Mouse (Mus musculus) liver, embryonic 13.5 days (tissue): ENCODE data around the gene F5. TPM values are rescaled to one million over a fixed set of nuclear protein-coding genes. Genes with fewer than 3 reads are reported as not detected.

Source experiments
- ATAC-seq: fragments of 200-750 bp; cut with Nextera tagmentation; 2 replicates; pipeline ENCODE4 v1.8.0; 2017; ENCODE audit warnings: low read depth, mild to moderate bottlenecking, moderate number of reproducible peaks, moderate library complexity
- DNase-seq: peaks from one replicate; pipeline ENCODE4 v3.0.0; 2022
- H3K27ac ChIP-seq: fragments of 300-500 bp; sonication (generic); 2 replicates; pipeline ENCODE4 v1.5.1; 2015; ENCODE audit warnings: moderate library complexity, mild to moderate bottlenecking, inconsistent platforms
- H3K27me3 ChIP-seq: fragments of 300-500 bp; sonication (generic); 2 replicates; pipeline ENCODE4 v1.6.1; 2015; ENCODE audit warnings: mild to moderate bottlenecking, inconsistent platforms
- H3K36me3 ChIP-seq: fragments of 300-500 bp; sonication (generic); 2 replicates; pipeline ENCODE4 v1.6.1; 2015; ENCODE audit warnings: mild to moderate bottlenecking, inconsistent platforms
- H3K4me1 ChIP-seq: fragments of 300-500 bp; sonication (generic); replicated peaks from 2 replicates; pipeline ENCODE4 v1.6.1; 2015; ENCODE audit warnings: inconsistent platforms
- H3K4me2 ChIP-seq: fragments of 300-500 bp; sonication (generic); 2 replicates; pipeline ENCODE4 v1.6.1; 2015; ENCODE audit warnings: inconsistent platforms, mild to moderate bottlenecking, moderate library complexity
- H3K4me3 ChIP-seq: fragments of 300-500 bp; sonication (generic); replicated peaks from 2 replicates; pipeline ENCODE4 v1.5.1; 2015; ENCODE audit warnings: mild to moderate bottlenecking, inconsistent platforms
- H3K9ac ChIP-seq: fragments of 300-500 bp; sonication (generic); 2 replicates; pipeline ENCODE4 v1.6.1; 2015; ENCODE audit warnings: mild to moderate bottlenecking, inconsistent platforms
- H3K9me3 ChIP-seq: fragments of 300-500 bp; sonication (generic); replicated peaks from 2 replicates; pipeline ENCODE4 v1.6.1; 2016; ENCODE audit warnings: inconsistent platforms
- whole genome bisulfite sequencing: fragments of 180-500 bp; shearing (Covaris S2); methylation state at CpG from one replicate; pipeline ENCODE4 v1.1.7; 2015; ENCODE audit not compliant: insufficient replicate concordance; 5-methylcytosine and 5-hydroxymethylcytosine counted together
- polyA plus RNA-seq: library from polyadenylated mRNA; unstranded; fragments of >200 nt; fragmentation: Nextera tagmentation; extraction: Ambion mirVana; gene quantifications from 2 replicates; pipeline ENCODE4 v1.2.1, GENCODE M21; 2015

Gene F5
- polyA plus RNA-seq, result 5.0 and 7.3 TPM in 2 replicates

DNA sequence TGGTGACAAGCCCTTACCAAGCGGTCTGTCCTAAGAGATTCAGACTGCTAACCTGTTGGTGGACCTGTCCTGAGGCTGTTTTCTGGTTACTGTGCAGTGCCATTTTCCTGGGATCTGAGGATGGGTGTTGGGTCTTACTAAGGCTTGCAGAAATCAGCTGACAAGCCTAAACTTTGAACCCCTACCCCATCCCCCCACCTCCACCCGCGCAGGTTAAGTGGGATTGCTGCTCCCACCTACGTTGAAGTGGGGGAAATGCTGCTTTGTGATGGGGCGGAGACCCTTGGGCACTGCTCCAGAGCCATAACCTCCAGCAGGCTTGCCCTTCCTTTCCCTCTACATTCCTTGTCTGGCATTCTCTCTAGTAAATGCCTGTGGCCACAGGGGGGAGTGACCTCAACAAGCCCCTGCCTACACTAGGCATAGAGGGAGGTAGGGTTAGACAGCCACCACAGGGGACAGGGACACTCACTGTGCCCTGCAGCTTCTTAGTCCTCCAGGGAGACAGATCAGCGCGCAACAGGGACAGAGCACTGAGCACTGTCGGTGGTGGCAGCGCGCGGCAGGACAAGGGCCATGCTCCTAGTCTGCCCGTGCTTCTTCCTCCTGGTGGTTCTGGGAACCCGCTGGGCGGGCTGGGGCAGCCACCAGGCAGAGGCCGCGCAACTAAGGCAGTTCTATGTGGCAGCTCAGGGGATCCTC is at the start of gene F5:
Gene F5, plus strand, starts transcription at position 452 of the 702 bp plus-strand sequence.
- peak within 1 kb of the TSS; percentile 45 for H3K4me3 ChIP-seq
- peak within 1 kb of the TSS; percentile 50 for H3K9ac ChIP-seq
- DNase-seq (no peak), ATAC-seq (peak; percentile 71)
- H3K36me3 ChIP-seq, result no peaks in the 10 kb centered on the region
- no peaks in the 10 kb centered on the region for H3K9me3 ChIP-seq
- 13% methylated on average over 16 of the region's 16 CpGs for WGBS
- peak within 1 kb of the TSS; percentile 43; the same call in 1 of the 2 replicates for H3K27ac ChIP-seq
- peak within 1 kb of the TSS; percentile 36 for H3K4me2 ChIP-seq
- H3K4me1 ChIP-seq, result peaks cover 10% of the 10 kb centered on the region; the same call in 1 of the 2 replicates
- no peaks in the 10 kb centered on the region for H3K27me3 ChIP-seq

GRCm38 (mm10) chr1:164109763-164110162 is 41.9 kb upstream of the F5 start:
- Histone ChIP-seq H3K36me3 (no peaks in the 10 kb centered on the region), H3K9me3 (no peaks in the 10 kb centered on the region), H3K4me1 (no peaks in the 10 kb centered on the region), H3K4me3 (no peak overlapping the region), H3K27ac (no peak overlapping the region), H3K4me2 (no peak overlapping the region), H3K9ac (no peak overlapping the region), H3K27me3 (no peaks in the 10 kb centered on the region)
- 47% methylated on average over 2 of the region's 2 CpGs for WGBS
- ATAC-seq, result no peak
- DNase-seq, result no peak

GRCm38 (mm10) chr1:164110591-164111329 is 40.9 kb upstream of the F5 start:
- H3K9ac ChIP-seq, result no peak overlapping the region
- H3K27ac ChIP-seq, result no peak overlapping the region
- H3K4me1 ChIP-seq, result no peaks in the 10 kb centered on the region
- H3K27me3 ChIP-seq, result no peaks in the 10 kb centered on the region
- DNase-seq (no peak), ATAC-seq (no peak)
- no peaks in the 10 kb centered on the region for H3K36me3 ChIP-seq
- H3K4me3 ChIP-seq, result no peak overlapping the region
- 83% methylated on average over 9 of the region's 9 CpGs for WGBS
- H3K4me2 ChIP-seq, result no peak overlapping the region
- H3K9me3 ChIP-seq, result no peaks in the 10 kb centered on the region

GRCm38 (mm10) chr1:164114280-164114679 is 37.4 kb upstream of the F5 start:
- no peak overlapping the region for H3K4me3 ChIP-seq
- H3K9me3 ChIP-seq, result no peaks in the 10 kb centered on the region
- DNase-seq (no peak), ATAC-seq (no peak)
- no peaks in the 10 kb centered on the region for H3K4me1 ChIP-seq
- H3K27ac ChIP-seq, result no peak overlapping the region
- no peaks in the 10 kb centered on the region for H3K27me3 ChIP-seq
- H3K36me3 ChIP-seq, result no peaks in the 10 kb centered on the region
- 67% methylated on average over 5 of the region's 5 CpGs for WGBS
- no peak overlapping the region for H3K4me2 ChIP-seq
- H3K9ac ChIP-seq, result no peak overlapping the region

GRCm38 (mm10) chr1:164114947-164115493 is 36.6 kb upstream of the F5 start, which contains the start of gene Selp:
Gene Selp (plus strand): TSS chr1:164115264.
- no peak for DNase-seq
- H3K4me1 ChIP-seq, result no peaks in the 10 kb centered on the region
- no peaks in the 10 kb centered on the region for H3K9me3 ChIP-seq
- no peak within 1 kb of the TSS for H3K4me2 ChIP-seq
- H3K4me3 ChIP-seq, result no peak within 1 kb of the TSS
- WGBS, result 37% methylated on average over 8 of the region's 8 CpGs
- no peaks in the 10 kb centered on the region for H3K27me3 ChIP-seq
- no peak within 1 kb of the TSS for H3K27ac ChIP-seq
- H3K36me3 ChIP-seq, result no peaks in the 10 kb centered on the region
- no peak for ATAC-seq
- no peak within 1 kb of the TSS for H3K9ac ChIP-seq

DNA sequence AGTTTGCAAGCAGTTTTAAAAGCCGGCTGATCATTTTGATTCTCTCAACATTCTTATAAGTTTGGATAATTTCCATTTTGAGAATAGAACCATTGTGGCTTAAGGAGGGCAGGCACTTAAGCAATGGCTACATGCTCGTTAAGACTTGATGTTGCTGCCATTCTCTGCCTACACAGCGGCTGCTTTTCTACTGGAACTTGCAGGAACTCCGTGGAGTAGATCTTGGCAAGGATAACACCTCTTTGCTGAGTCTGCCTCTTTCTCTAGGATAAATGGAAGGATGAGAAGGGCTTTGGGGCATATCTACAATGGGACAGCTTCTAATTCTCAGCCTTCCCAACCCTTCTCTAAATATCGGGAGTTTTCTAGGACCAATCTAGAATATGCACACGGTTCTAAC is 36.0 kb upstream of the F5 start:
- no peaks in the 10 kb centered on the region for H3K36me3 ChIP-seq
- H3K9me3 ChIP-seq, result no peaks in the 10 kb centered on the region
- H3K27me3 ChIP-seq, result no peaks in the 10 kb centered on the region
- no peak overlapping the region for H3K4me2 ChIP-seq
- ATAC-seq (no peak), DNase-seq (no peak)
- no peak overlapping the region for H3K4me3 ChIP-seq
- H3K4me1 ChIP-seq, result no peaks in the 10 kb centered on the region
- no peak overlapping the region for H3K9ac ChIP-seq
- no peak overlapping the region for H3K27ac ChIP-seq
- WGBS, result 63% methylated on average over 6 of the region's 6 CpGs

- no peaks in the 10 kb centered on the region for H3K9me3 ChIP-seq
- H3K4me3 ChIP-seq, result no peak overlapping the region
- H3K27ac ChIP-seq, result no peak overlapping the region
- H3K9ac ChIP-seq, result no peak overlapping the region
- no peak overlapping the region for H3K4me2 ChIP-seq
- no peak for ATAC-seq
- no peak for DNase-seq
- 79% methylated on average over 6 of the region's 6 CpGs for WGBS
- no peaks in the 10 kb centered on the region for H3K27me3 ChIP-seq
- H3K4me1 ChIP-seq, result no peaks in the 10 kb centered on the region
- no peaks in the 10 kb centered on the region for H3K36me3 ChIP-seq
Observed at GRCm38 (mm10) chr1:164117869-164118268, 33.8 kb upstream of the F5 start.

GRCm38 (mm10) chr1:164119892-164120776 is 31.5 kb upstream of the F5 start:
- 32% methylated on average over 3 of the region's 3 CpGs for WGBS
- no peaks in the 10 kb centered on the region for H3K36me3 ChIP-seq
- H3K9me3 ChIP-seq, result no peaks in the 10 kb centered on the region
- DNase-seq, result no peak
- H3K27me3 ChIP-seq, result no peaks in the 10 kb centered on the region
- no peak overlapping the region for H3K4me2 ChIP-seq
- no peak overlapping the region for H3K4me3 ChIP-seq
- ATAC-seq, result no peak
- H3K27ac ChIP-seq, result no peak overlapping the region
- H3K4me1 ChIP-seq, result no peaks in the 10 kb centered on the region
- H3K9ac ChIP-seq, result no peak overlapping the region

- Histone ChIP-seq H3K9ac (no peak overlapping the region), H3K4me1 (no peaks in the 10 kb centered on the region), H3K4me2 (no peak overlapping the region), H3K27me3 (no peaks in the 10 kb centered on the region), H3K27ac (no peak overlapping the region), H3K4me3 (no peak overlapping the region), H3K36me3 (no peaks in the 10 kb centered on the region), H3K9me3 (no peaks in the 10 kb centered on the region)
- no peak for DNase-seq
- WGBS, result 57% methylated on average over 3 of the region's 3 CpGs
- no peak for ATAC-seq
Observed at GRCm38 (mm10) chr1:164120777-164121158, 30.9 kb upstream of the F5 start.

DNA sequence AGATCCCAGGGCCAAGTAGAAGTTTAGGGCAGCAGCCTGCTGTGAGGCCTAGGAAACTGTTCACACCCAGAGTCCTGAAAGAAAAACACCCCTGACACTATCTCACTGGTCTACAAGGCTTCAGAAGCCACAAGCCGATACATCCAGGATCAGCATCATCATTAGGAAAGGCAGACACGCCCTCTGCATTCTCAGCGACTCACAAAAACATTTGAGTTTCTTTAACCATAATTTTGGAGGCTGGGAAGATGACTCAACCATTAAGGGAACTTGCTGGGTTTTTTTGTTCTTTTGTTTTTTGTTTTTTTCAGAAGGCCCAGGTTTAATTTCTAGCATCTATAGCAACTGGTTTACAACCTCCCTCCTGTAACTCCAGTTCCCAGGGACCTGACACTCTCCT is 27.8 kb upstream of the F5 start:
- no peaks in the 10 kb centered on the region for H3K27me3 ChIP-seq
- DNase-seq, result no peak
- H3K9ac ChIP-seq, result no peak overlapping the region
- no peaks in the 10 kb centered on the region for H3K9me3 ChIP-seq
- no peak overlapping the region for H3K27ac ChIP-seq
- no peaks in the 10 kb centered on the region for H3K4me1 ChIP-seq
- 54% methylated on average over 3 of the region's 3 CpGs for WGBS
- ATAC-seq, result no peak
- no peak overlapping the region for H3K4me3 ChIP-seq
- H3K36me3 ChIP-seq, result no peaks in the 10 kb centered on the region
- H3K4me2 ChIP-seq, result no peak overlapping the region

DNA sequence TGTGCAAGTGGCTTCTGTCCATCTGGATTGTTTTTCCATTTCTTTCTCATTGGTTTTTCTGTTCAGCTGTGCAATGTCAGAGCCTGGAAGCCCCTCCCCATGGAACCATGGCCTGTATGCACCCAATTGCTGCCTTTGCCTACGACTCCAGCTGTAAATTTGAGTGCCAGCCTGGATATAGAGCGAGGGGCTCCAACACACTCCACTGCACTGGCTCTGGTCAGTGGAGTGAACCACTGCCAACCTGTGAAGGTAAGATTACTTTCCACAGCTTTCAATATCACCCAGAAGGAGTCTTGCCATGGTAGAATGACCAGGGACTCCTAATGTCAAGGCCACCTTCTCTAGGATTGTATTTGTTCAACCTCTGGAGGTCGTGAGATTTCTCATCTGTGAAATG is 21.6 kb upstream of the F5 start:
- DNase-seq (no peak), ATAC-seq (no peak)
- H3K4me1 ChIP-seq, result no peaks in the 10 kb centered on the region
- no peak overlapping the region for H3K27ac ChIP-seq
- H3K27me3 ChIP-seq, result no peaks in the 10 kb centered on the region
- H3K9ac ChIP-seq, result no peak overlapping the region
- H3K4me3 ChIP-seq, result no peak overlapping the region
- H3K4me2 ChIP-seq, result no peak overlapping the region
- no peaks in the 10 kb centered on the region for H3K9me3 ChIP-seq
- H3K36me3 ChIP-seq, result no peaks in the 10 kb centered on the region
- WGBS, result 58% methylated on average over 3 of the region's 3 CpGs
